Mouse (Mus musculus) bone marrow, adult 2 months (tissue): Measurements from ENCODE around the gene Slfn4. TPM values are rescaled to one million over a fixed set of nuclear protein-coding genes. Genes with fewer than 3 reads are reported as not detected.

Experiments
- H3K27ac ChIP-seq: fragments of 200-500 bp; 2 replicates; pipeline ENCODE4 v1.5.1; 2012; ENCODE audit warnings: low read depth, mild to moderate bottlenecking, control low read depth, inconsistent platforms, low read length; ENCODE audit not compliant: control insufficient read depth, poor library complexity, insufficient read depth
- H3K4me1 ChIP-seq: fragments of 200-500 bp; 2 replicates; pipeline ENCODE4 v1.6.1; 2011; ENCODE audit warnings: low read length; ENCODE audit not compliant: control insufficient read depth, insufficient read depth
- H3K4me3 ChIP-seq: fragments of 200-500 bp; replicated peaks from 2 replicates; pipeline ENCODE3; 2011; ENCODE audit warnings: mild to moderate bottlenecking, low read depth, low read length, control low read depth; ENCODE audit not compliant: control insufficient read depth
- CTCF ChIP-seq: fragments of 200-500 bp; IDR thresholded peaks from 2 replicates; pipeline ENCODE4 v1.5.1; 2011; ENCODE audit warnings: low read length, control low read depth; ENCODE audit not compliant: control insufficient read depth, insufficient read depth
- WGBS: fragments of 180-500 bp; shearing (Covaris S2); methylation state at CpG from one replicate; pipeline ENCODE4 v1.1.7; 2018; 5-methylcytosine and 5-hydroxymethylcytosine counted together
- polyA plus RNA-seq: library from polyadenylated mRNA; stranded (reverse); fragments of >200 nt; gene quantifications from 2 replicates; pipeline ENCODE4 v1.2.4, GENCODE M21; 2011; ENCODE audit warnings: low replicate concordance; ENCODE audit not compliant: missing spikeins, insufficient read depth, insufficient read length

The Slfn4 gene
- polyA plus RNA-seq, 1 experiment: 100.0 TPM

- Histone ChIP-seq H3K27ac (no peak overlapping the region), H3K4me1 (no peaks in the 10 kb centered on the region), H3K4me3 (no peak overlapping the region)
- TF ChIP-seq CTCF: no peak
- WGBS: 79% methylated on average over 2 of the region's 2 CpGs
These were observed 63.4 kb downstream of the Slfn4 start for GRCm38 (mm10) chr11:83238389-83238788.

- TF ChIP-seq CTCF: no peak
- 71% methylated on average over 2 of the region's 2 CpGs for WGBS
These were observed 64.8 kb downstream of the Slfn4 start for GRCm38 (mm10) chr11:83239811-83240210.

More at GRCm38 (mm10) chr11:83239811-83240210, 64.8 kb downstream of the Slfn4 start:
- no peak overlapping the region for H3K27ac ChIP-seq
- no peak overlapping the region for H3K4me3 ChIP-seq
- H3K4me1 ChIP-seq: no peaks in the 10 kb centered on the region

Other genes with a start within 250 kb of the Slfn4 start
- gene Slfn5, start 223.8 kb upstream of the Slfn4 start, polyA plus RNA-seq: 13.2 and 17.1 TPM in 2 replicates
- 3.2 and 3.7 TPM in 2 replicates for gene Slfn9, start 183.4 kb upstream of the Slfn4 start, polyA plus RNA-seq
- gene Slfn8, start 154.4 kb upstream of the Slfn4 start, polyA plus RNA-seq: 6.5 and 13.7 TPM in 2 replicates
- gene Slfn2, start 110.1 kb upstream of the Slfn4 start, polyA plus RNA-seq: 101 and 262 TPM in 2 replicates
- gene Slfn1, start 58.3 kb upstream of the Slfn4 start, polyA plus RNA-seq: 12.4 and 57.6 TPM in 2 replicates
- gene Slfn3, start 16.1 kb downstream of the Slfn4 start, polyA plus RNA-seq: 4.0 and 6.4 TPM in 2 replicates
- 24.0 and 30.8 TPM in 2 replicates for gene Slfn14, start 111.5 kb downstream of the Slfn4 start, polyA plus RNA-seq
- 43.7 and 59.2 TPM in 2 replicates for gene Ap2b1, start 123.8 kb downstream of the Slfn4 start, polyA plus RNA-seq
- 1.6 and 7.3 TPM in 2 replicates for gene Pex12, start 127.4 kb downstream of the Slfn4 start, polyA plus RNA-seq
- 0.32 and 1.1 TPM in 2 replicates for gene Rasl10b, start 234.0 kb downstream of the Slfn4 start, polyA plus RNA-seq